Mouse (Mus musculus) heart, postnatal 4 days (tissue): Measurements from ENCODE around the gene Coa5. TPM values are rescaled to one million over a fixed set of nuclear protein-coding genes. Genes with fewer than 3 reads are reported as not detected.

Experiments
- DNase-seq: peaks from one replicate; pipeline ENCODE4 v3.0.0; 2021
- total RNA-seq, 2 experiments: library from RNA; stranded (reverse); gene quantifications; 2 replicates each; pipeline ENCODE4 v1.2.3; 2021

The Coa5 gene
- total RNA-seq, 2 experiments from 2014 or later, result 84.1 to 85.6 TPM

GRCm38 (mm10) chr1:37430297-37430840, 466 bp upstream of the Coa5 start:
- DNase-seq, result peak; percentile 21

GRCm38 (mm10) chr1:37428911-37429310, 992 bp downstream of the Coa5 start:
- DNase-seq, result peak; percentile 25

GRCm38 (mm10) chr1:37427144-37427875, 2.6 kb downstream of the Coa5 start:
- no peak for DNase-seq

GRCm38 (mm10) chr1:37419420-37419819, 10.5 kb downstream of the Coa5 start:
- DNase-seq, result peak; percentile 84

- DNase-seq, result no peak
Measured at GRCm38 (mm10) chr1:37415394-37415793, 14.5 kb downstream of the Coa5 start.

GRCm38 (mm10) chr1:37409647-37410046, 20.3 kb downstream of the Coa5 start:
- no peak for DNase-seq

GRCm38 (mm10) chr1:37408678-37409077, 21.2 kb downstream of the Coa5 start:
- no peak for DNase-seq

GRCm38 (mm10) chr1:37408059-37408458, 21.8 kb downstream of the Coa5 start:
- no peak for DNase-seq

GRCm38 (mm10) chr1:37407228-37407627, 22.7 kb downstream of the Coa5 start:
- no peak for DNase-seq

GRCm38 (mm10) chr1:37405137-37405536, 24.8 kb downstream of the Coa5 start:
- DNase-seq, result no peak

GRCm38 (mm10) chr1:37401687-37402086, 28.2 kb downstream of the Coa5 start:
- DNase-seq, result peak; percentile 78

GRCm38 (mm10) chr1:37399734-37400133, 30.2 kb downstream of the Coa5 start:
- no peak for DNase-seq

GRCm38 (mm10) chr1:37398961-37399360, 30.9 kb downstream of the Coa5 start:
- peak; percentile 27 for DNase-seq

GRCm38 (mm10) chr1:37396481-37396880, 33.4 kb downstream of the Coa5 start:
- DNase-seq, result no peak

GRCm38 (mm10) chr1:37393174-37393573, 36.7 kb downstream of the Coa5 start:
- no peak for DNase-seq

- peak; percentile 15 for DNase-seq
Measured at GRCm38 (mm10) chr1:37386448-37386971, 43.4 kb downstream of the Coa5 start.

- peak; percentile 19 for DNase-seq
Measured at GRCm38 (mm10) chr1:37384304-37384703, 45.6 kb downstream of the Coa5 start.

- DNase-seq, result no peak
Measured at GRCm38 (mm10) chr1:37380913-37381312, 49.0 kb downstream of the Coa5 start.

GRCm38 (mm10) chr1:37379536-37379935, 50.4 kb downstream of the Coa5 start:
- no peak for DNase-seq

GRCm38 (mm10) chr1:37378095-37378494, 51.8 kb downstream of the Coa5 start:
- no peak for DNase-seq

GRCm38 (mm10) chr1:37376751-37377150, 53.2 kb downstream of the Coa5 start:
- no peak for DNase-seq

- no peak for DNase-seq
Measured at GRCm38 (mm10) chr1:37376177-37376576, 53.7 kb downstream of the Coa5 start.

GRCm38 (mm10) chr1:37368768-37369385, 61.0 kb downstream of the Coa5 start:
- no peak for DNase-seq

- DNase-seq, result no peak
Measured at GRCm38 (mm10) chr1:37368125-37368524, 61.8 kb downstream of the Coa5 start.
